Mouse (Mus musculus): Measurements from ENCODE around the gene Pank4.

- no peak for TF ChIP-seq CTCF (IDR thresholded peaks at IDR 0.05; ENCODE audit: insufficient read depth, low read depth, low read length)
- TF ChIP-seq POLR2A (IDR thresholded peaks at IDR 0.05; ENCODE audit: insufficient read depth, low read depth, low read length): no peak
These were observed 41.0 kb upstream of the Pank4 start for GRCm38 (mm10) chr4:154922931-154923330.

Measured in olfactory bulb, adult 2 months (tissue).